Mouse (Mus musculus) Patski (cell line): ENCODE results near the gene Ssh2. TPM values are rescaled to one million over a fixed set of nuclear protein-coding genes. Genes with fewer than 3 reads are reported as not detected.
A peak's percentile ranks its signal among the peaks of the same experiment; 100 is the strongest.
"Not testable (repeated sequence)": the region's sequence is repeated elsewhere in the genome, so short reads cannot be mapped to it uniquely, and the experiment has no call there.

ENCODE experiments used
- ATAC-seq: fragments of 100-300 bp; one replicate; pipeline ENCODE4 v1.8.0; 2021
- CTCF ChIA-PET: fragments of 350-600 bp; sonication (Branson Sonifier 250); formaldehyde crosslinking; loops from one replicate; lab custom pipeline; 2022; ENCODE audit warnings: inconsistent platforms; lab: Charles Lee
- POLR2A ChIA-PET: fragments of 350-600 bp; sonication (Branson Sonifier 250); formaldehyde crosslinking; loops from one replicate; lab custom pipeline; 2022; ENCODE audit warnings: antibody characterized with exemption, inconsistent platforms; lab: Charles Lee
- DNase-seq: peaks from one replicate; pipeline ENCODE4 v3.0.0-alpha.2; 2011; ENCODE audit warnings: low read depth, low spot score
- H3K27me3 ChIP-seq: fragments of 371-371 bp; one replicate; pipeline ENCODE4 v1.5.1; 2021
- CTCF ChIP-seq: fragments of 100-300 bp; IDR thresholded peaks from one replicate; pipeline ENCODE4 v1.5.1; 2021
- in situ Hi-C: fragments of 300-500 bp; cut with MboI; formaldehyde crosslinking; loops from 3 replicates; pipeline ENCODE4 v1.11.1; 2018; ENCODE audit warnings: low pct_unique_long_range_greater_than_20kb, mixed read lengths
- polyA plus RNA-seq: library from polyadenylated mRNA; unstranded; gene quantifications from one replicate; pipeline ENCODE4 v1.2.3, GENCODE M21; 2021

Ssh2 gene
- polyA plus RNA-seq, 1 experiment from 2014 or later, result 6.5 TPM

DNA sequence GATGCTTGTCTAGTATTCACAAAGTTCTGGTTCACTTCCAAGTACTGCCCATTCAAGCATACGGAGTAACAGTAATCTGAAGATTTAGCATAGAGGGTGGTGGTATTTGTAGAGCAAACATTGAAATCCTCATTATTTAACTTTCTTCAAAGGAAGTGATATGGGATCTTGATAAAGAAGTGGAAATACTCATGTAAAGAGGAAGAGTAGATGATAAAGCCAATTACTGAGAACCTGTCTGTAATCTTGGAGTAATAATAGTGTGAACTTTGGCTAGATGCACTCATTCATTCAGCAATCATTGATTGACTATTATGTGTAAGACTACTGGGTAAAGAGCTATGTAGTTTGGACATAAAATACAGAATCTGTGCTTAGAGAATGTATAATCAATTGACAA lies 64.1 kb downstream of the Ssh2 start:
- TF ChIP-seq CTCF, result no peak
- CTCF ChIA-PET, result no interaction called here
- no peaks in the 10 kb centered on the region for H3K27me3 ChIP-seq
- POLR2A ChIA-PET, result no interaction called here
- in situ Hi-C loops, result no loop called here
- ATAC-seq (no peak), DNase-seq (no peak)

GRCm38 (mm10) chr11:77291447-77291846 lies 75.4 kb downstream of the Ssh2 start:
- ATAC-seq (no peak), DNase-seq (no peak)
- no peaks in the 10 kb centered on the region for H3K27me3 ChIP-seq
- ChIA-PET POLR2A (no interaction called here), CTCF (no interaction called here)
- in situ Hi-C loops, result no loop called here
- no peak for TF ChIP-seq CTCF

DNA sequence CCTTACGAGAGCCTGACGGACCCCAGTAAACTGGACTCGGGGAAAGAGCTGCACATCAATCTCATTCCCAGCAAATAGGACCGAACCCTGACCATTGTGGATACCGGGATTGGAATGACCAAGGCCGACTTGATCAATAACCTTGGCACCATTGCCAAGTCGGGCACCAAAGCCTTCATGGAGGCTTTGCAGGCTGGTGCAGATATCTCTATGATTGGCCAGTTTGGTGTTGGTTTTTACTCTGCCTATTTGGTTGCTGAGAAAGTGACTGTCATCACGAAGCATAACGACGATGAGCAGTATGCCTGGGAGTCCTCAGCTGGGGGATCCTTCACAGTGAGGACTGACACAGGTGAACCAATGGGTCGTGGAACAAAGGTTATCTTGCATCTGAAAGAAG lies 77.6 kb downstream of the Ssh2 start:
- CTCF ChIA-PET, in situ Hi-C loops, DNase-seq, H3K27me3 ChIP-seq, ATAC-seq, POLR2A ChIA-PET: not testable (repeated sequence)

- H3K27me3 ChIP-seq, result no peaks in the 10 kb centered on the region
- no peak for DNase-seq
- CTCF ChIA-PET, result no interaction called here
- ATAC-seq, result no peak
- in situ Hi-C loops, result no loop called here
- no peak for TF ChIP-seq CTCF
- POLR2A ChIA-PET, result no interaction called here
Measured at GRCm38 (mm10) chr11:77297246-77297645, 81.2 kb downstream of the Ssh2 start.

GRCm38 (mm10) chr11:77307205-77307604 lies 91.1 kb downstream of the Ssh2 start:
- TF ChIP-seq CTCF, result no peak
- no peak for ATAC-seq
- no peak for DNase-seq
- no peaks in the 10 kb centered on the region for H3K27me3 ChIP-seq
- in situ Hi-C loops, result loop anchor here (5.0 kb wide), 1 partner anchor 95 kb away; no protein-coding TSS in a partner anchor
- CTCF ChIA-PET, result interaction anchor here (0.6 to 3.1 kb wide), 3 partner anchors 11 to 95 kb away, joined by 3 to 11 read pairs (median 4); partner anchors contain the start of gene Ssh2
- POLR2A ChIA-PET, result interaction anchor here (0.9 kb wide), 1 partner anchor 205 kb away, joined by 4 read pairs; no protein-coding TSS in a partner anchor

GRCm38 (mm10) chr11:77308533-77308932 lies 92.4 kb downstream of the Ssh2 start:
- POLR2A ChIA-PET, result no interaction called here
- no peak for DNase-seq
- TF ChIP-seq CTCF, result peak; percentile 71
- no peaks in the 10 kb centered on the region for H3K27me3 ChIP-seq
- in situ Hi-C loops, result loop anchor here (5.0 kb wide), 1 partner anchor 96 kb away; no protein-coding TSS in a partner anchor
- CTCF ChIA-PET, result interaction anchor here (0.7 to 3.1 kb wide), 7 partner anchors 9 to 210 kb away, joined by 3 to 11 read pairs (median 5); no protein-coding TSS in a partner anchor
- ATAC-seq, result no peak

GRCm38 (mm10) chr11:77317721-77318477 lies 101.8 kb downstream of the Ssh2 start:
- no peaks in the 10 kb centered on the region for H3K27me3 ChIP-seq
- in situ Hi-C loops, result loop anchor here (5.0 kb wide), 1 partner anchor 129 kb away; no protein-coding TSS in a partner anchor
- ChIA-PET CTCF (interaction anchor here (0.7 to 4.1 kb wide), 9 partner anchors 9 to 217 kb away, joined by 3 to 47 read pairs (median 5); no protein-coding TSS in a partner anchor), POLR2A (no interaction called here)
- peak; percentile 63 for TF ChIP-seq CTCF
- peak; percentile 10 for DNase-seq
- no peak for ATAC-seq

- ChIA-PET CTCF (interaction anchor here (0.7 to 4.1 kb wide), 6 partner anchors 10 to 182 kb away, joined by 3 to 47 read pairs (median 5); no protein-coding TSS in a partner anchor), POLR2A (no interaction called here)
- DNase-seq (no peak), ATAC-seq (no peak)
- TF ChIP-seq CTCF, result no peak
- H3K27me3 ChIP-seq, result no peaks in the 10 kb centered on the region
- in situ Hi-C loops, result loop anchor here (5.0 kb wide), 1 partner anchor 129 kb away; no protein-coding TSS in a partner anchor
Measured at GRCm38 (mm10) chr11:77318478-77319118, 102.5 kb downstream of the Ssh2 start.

DNA sequence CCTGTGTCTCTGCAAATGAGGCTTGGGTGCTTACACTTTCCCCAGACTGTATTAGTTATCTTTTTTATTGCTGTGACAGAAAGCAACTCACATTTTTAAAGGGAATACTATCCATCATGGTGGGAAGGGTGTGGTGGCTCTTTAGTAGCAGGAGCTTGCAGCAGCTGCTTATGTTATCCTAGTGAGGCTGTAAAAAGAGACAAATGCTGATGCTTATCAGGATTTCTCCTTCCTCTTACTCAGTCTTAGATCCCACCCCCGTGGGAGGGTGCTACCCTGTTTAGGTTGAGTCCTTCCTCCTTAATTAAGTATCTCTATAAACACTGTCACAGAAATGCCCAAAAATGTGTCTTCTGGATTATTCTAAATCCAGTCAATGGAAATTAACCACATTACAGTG lies 105.1 kb downstream of the Ssh2 start:
- TF ChIP-seq CTCF, result no peak
- DNase-seq, result no peak
- in situ Hi-C loops, result no loop called here
- ChIA-PET CTCF (no interaction called here), POLR2A (no interaction called here)
- ATAC-seq, result no peak
- H3K27me3 ChIP-seq, result no peaks in the 10 kb centered on the region

DNA sequence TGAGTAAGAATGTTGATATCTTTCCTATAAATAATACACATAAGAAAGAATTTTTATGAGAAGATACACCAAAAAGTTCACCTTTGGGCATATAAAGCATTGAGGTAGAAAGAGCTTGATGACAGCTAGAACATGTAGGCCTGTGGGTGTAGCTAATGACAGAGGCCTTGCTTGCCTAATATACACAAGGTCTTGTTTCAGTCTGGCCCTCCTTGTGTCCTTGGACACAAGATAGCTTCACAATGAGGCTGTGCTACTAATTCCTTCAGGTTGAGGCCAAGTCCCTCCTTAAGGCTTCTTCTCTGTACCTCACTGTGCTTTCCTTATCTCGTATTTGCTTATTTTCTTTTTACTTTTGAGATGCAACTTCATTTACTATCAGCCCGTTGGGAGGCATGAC lies 114.4 kb downstream of the Ssh2 start:
- no peak for ATAC-seq
- in situ Hi-C loops, result no loop called here
- ChIA-PET CTCF (no interaction called here), POLR2A (no interaction called here)
- no peak for TF ChIP-seq CTCF
- H3K27me3 ChIP-seq, result no peaks in the 10 kb centered on the region
- no peak for DNase-seq

GRCm38 (mm10) chr11:77347273-77347672 lies 131.2 kb downstream of the Ssh2 start:
- CTCF ChIA-PET, result no interaction called here
- in situ Hi-C loops, result no loop called here
- no peak for DNase-seq
- POLR2A ChIA-PET, result interaction anchor here (1.1 kb wide), 1 partner anchor 39 kb away, joined by 3 read pairs; no protein-coding TSS in a partner anchor
- TF ChIP-seq CTCF, result no peak
- no peaks in the 10 kb centered on the region for H3K27me3 ChIP-seq
- no peak for ATAC-seq
